Mouse (Mus musculus): Measurements from ENCODE around the gene H2afj. TPM values are rescaled to one million over a fixed set of nuclear protein-coding genes. Genes with fewer than 3 reads are reported as not detected.

Gene H2afj
- 38.7 and 55.9 TPM in 2 replicates for polyA plus RNA-seq (2015; fragmentation: Nextera tagmentation; extraction: Ambion mirVana)

GRCm38 (mm10) chr6:136808014-136808417, at the start of gene H2afj:
TSS of gene H2afj (plus strand) at chr6:136808244.

DNA sequence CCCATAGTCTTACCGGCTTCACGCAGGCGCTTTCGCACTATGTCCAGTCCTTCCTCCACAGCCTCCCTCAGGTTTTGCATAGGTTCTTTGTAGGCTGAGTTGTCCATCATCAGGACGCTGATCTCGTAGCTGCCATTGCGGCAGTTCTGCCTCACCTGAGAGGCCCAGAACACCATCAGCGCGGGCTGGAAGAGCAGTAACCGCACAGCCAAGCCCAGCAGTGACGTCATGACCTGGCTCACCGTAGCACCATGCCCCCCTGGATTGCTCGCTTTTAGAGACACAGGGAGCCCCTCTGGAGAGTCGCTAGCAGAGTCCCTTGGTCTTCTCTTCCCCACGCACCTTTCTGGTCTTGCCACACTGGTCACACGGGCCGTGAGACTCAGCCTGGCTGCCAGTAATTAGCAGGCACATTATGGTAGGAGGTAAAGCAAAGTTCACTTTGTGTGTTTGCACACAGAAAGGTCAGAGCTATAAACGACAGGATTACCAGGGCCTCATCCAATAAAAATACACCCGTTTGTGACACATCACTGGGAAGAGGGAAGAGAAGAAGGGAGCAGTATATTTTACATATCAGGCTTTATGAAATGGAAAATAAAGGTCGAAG, 26.6 kb upstream of the H2afj start, which contains the start of gene Gucy2c:
TSS of gene Gucy2c (minus strand) at position 389 of the 610 bp plus-strand sequence.

DNA sequence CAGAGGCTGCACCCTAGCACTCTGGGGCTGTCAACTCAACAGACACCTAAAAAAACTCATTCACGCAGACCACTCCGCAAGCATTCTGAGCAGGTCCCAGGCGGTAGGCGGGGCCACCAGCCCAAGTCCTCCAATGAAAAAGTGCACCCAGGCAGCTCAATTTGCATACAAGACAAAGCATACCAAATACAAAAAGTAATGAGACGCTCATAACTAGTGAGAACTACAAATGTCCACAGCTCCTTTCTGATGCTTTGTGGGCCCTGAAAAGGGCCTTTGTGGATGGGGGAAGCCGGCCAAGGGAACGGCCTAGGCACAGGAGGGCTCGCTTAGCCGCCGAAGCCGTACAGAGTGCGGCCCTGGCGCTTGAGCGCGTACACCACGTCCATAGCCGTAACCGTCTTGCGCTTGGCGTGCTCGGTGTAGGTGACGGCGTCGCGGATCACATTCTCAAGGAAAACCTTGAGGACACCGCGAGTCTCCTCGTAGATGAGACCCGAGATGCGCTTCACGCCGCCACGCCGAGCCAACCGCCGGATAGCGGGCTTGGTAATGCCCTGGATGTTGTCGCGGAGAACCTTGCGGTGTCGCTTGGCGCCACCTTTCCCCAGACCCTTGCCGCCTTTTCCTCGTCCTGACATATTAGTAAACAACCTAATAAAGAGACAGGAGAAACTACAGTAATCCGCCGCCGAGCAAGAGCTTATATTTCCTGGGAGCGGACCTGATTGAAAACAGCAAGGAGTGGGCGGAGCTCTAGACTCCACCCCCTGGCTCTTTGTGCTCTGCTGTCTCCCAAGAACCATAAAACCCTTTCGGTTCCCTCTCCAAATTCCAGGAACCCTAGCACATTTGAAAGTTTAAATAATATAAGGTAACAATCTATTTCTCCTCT, 4.1 kb upstream of the H2afj start, which contains the start of gene Hist4h4:
TSS of gene Hist4h4 (minus strand) at position 677 of the 895 bp plus-strand sequence.

DNA sequence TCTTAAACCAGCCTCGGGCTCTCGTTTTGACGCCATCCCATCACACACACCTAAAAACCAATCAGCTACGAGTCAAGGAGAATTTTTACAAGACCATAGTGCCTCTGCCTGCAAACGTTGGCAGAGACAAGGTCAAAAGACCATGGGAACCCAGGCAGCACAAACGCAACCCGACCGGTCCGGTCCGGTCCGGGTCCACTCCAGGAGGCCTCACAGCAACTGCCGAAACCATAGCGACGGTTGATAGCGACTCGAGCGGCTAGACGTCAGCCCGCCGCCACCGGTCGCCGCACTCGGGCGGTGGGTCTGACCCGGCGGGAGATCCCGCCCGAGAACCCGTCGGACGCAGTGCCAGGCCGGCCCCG, 19.5 kb downstream of the H2afj start, which contains the start of gene BC049715:
TSS of gene BC049715 (plus strand) at position 111 of the 365 bp plus-strand sequence.

DNA sequence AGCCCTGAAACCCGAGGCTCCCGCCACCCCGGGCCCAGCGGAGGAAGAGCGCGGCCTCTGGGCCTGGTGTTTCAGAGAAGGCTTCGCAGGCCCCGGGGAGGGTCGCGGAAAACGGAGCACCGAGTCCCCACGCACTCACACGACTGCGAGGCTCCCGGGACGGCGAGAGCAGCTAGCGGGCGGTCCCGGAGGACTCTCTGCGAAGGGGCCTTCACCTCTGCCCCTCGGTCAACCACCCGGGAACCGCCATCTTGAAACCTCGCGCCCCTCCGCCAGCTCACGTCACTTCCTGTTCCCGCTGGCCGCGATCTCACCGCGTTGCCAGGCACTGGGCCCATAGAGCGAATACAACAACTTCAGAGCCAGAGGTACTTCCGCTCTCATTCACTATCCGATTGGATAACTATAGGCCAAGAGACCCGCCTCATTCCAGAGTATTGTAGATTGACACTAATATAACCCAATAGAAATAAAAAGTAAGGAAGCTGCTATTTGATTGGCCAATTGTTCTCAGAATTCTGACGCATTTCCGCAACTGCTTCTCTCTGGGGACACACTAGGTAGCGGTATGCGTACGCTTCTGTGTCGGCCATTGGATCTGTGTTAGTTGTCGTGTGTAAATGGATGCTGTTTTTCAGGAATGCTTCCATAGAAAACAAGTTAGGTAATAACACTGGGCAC, 20.0 kb downstream of the H2afj start, which contains the start of gene Wbp11:
TSS of gene Wbp11 (minus strand) at position 353 of the 681 bp plus-strand sequence.

DNA sequence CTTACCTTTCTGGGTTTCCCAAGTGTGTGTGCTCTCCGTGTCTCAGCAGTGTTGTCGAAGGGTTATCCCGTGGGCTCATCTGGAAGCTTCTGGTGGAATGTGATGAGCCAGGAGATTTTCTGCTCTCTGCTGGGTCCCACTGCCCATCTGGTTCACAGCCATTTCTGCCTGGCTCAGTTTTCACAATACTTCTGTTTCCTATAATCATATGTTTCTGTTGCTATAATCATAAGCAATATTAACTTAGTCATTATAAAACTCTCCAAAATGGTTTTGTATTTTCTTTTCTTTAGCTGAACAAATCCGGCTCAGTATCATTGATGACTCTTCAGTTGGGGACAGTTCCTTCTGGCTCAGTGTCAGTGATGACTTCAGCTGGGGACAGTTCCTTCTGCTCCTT, 27.3 kb downstream of the H2afj start, which contains the start of gene Smco3:
TSS of gene Smco3 (minus strand) at position 101 of the 400 bp plus-strand sequence.

DNA sequence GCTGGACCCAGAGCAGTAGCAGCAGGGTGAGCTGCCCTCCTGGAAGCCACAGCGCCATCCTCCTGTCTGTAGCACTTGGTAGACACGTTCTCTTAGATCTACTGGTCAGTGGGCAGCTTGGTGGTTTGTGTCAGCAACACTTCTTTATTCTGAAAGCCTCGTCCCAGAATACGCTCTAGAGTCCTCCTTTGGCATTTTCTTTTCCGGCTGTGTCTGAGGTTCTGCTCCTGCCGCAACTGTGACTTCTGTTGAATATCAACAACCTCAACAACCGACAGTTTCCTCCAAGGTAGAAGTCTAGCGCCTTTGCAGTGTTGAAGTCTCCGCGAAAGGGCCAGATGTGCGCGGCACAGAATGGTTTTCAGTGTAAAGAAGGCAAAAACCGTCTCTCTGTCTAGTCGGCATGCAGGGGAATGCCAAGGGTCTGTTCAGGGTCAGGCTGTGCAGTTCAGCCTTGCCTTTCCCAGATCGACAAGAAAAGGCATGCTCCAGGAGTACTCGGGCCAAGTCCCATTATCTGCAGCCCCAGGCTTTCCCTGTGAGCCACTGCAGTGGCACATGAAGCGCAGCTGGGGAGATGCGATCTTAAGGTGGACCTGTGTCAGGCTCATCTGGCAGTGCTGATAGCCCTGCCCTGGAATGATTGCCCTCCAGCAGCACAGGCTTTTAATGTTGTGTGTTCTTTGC, 49.3 kb downstream of the H2afj start, which contains the start of gene Art4:
TSS of gene Art4 (minus strand) at position 548 of the 687 bp plus-strand sequence.

Small RNA genes lying within 50 kb of the gene (microRNA-seq; reads per million reads assigned to microRNA genes)
- gene Gm44364, result 0 reads per million in 2 experiments

Other genes with a start within 250 kb of the H2afj start
- 16.5 and 26.2 TPM in 2 replicates for gene Plbd1, start 146.3 kb upstream of the H2afj start, polyA plus RNA-seq (2015; fragmentation: Nextera tagmentation; extraction: Ambion mirVana)
- not detected in 2 replicates for gene Gucy2c, start 26.5 kb upstream of the H2afj start, polyA plus RNA-seq (2015; fragmentation: Nextera tagmentation; extraction: Ambion mirVana)
- 0.26 and 0.28 TPM in 2 replicates for gene Hist4h4, start 3.8 kb upstream of the H2afj start, polyA plus RNA-seq (2015; fragmentation: Nextera tagmentation; extraction: Ambion mirVana)
- 0.50 and 0.60 TPM in 2 replicates for gene BC049715, start 19.4 kb downstream of the H2afj start, polyA plus RNA-seq (2015; fragmentation: Nextera tagmentation; extraction: Ambion mirVana)
- 53.0 and 56.4 TPM in 2 replicates for gene Wbp11, start 20.0 kb downstream of the H2afj start, polyA plus RNA-seq (2015; fragmentation: Nextera tagmentation; extraction: Ambion mirVana)
- 0.96 and 1.1 TPM in 2 replicates for gene Smco3, start 27.2 kb downstream of the H2afj start, polyA plus RNA-seq (2015; fragmentation: Nextera tagmentation; extraction: Ambion mirVana)
- 0.30 and 0.36 TPM in 2 replicates for gene Art4, start 49.5 kb downstream of the H2afj start, polyA plus RNA-seq (2015; fragmentation: Nextera tagmentation; extraction: Ambion mirVana)
- gene Mgp, start 67.6 kb downstream of the H2afj start, polyA plus RNA-seq (2015; fragmentation: Nextera tagmentation; extraction: Ambion mirVana), result 124 and 127 TPM in 2 replicates
- 0.50 and 0.55 TPM in 2 replicates for gene Erp27, start 113.9 kb downstream of the H2afj start, polyA plus RNA-seq (2015; fragmentation: Nextera tagmentation; extraction: Ambion mirVana)
- not detected in 2 replicates for gene Pde6h, start 115.6 kb downstream of the H2afj start, polyA plus RNA-seq (2015; fragmentation: Nextera tagmentation; extraction: Ambion mirVana)
- gene Arhgdib, start 133.7 kb downstream of the H2afj start, polyA plus RNA-seq (2015; fragmentation: Nextera tagmentation; extraction: Ambion mirVana), result 47.1 and 65.8 TPM in 2 replicates